Mouse (Mus musculus) cortical plate, adult 2 months (tissue): ENCODE results near the gene Dcn.

Experiments
- CTCF ChIP-seq: fragments of 200-500 bp; IDR thresholded peaks from 2 replicates; pipeline ENCODE4 v1.5.1; 2011; ENCODE audit warnings: mild to moderate bottlenecking, control low read depth, low read length; ENCODE audit not compliant: insufficient read depth; ENCODE audit errors: extremely low read depth
- POLR2A ChIP-seq: fragments of 200-500 bp; IDR thresholded peaks from 2 replicates; pipeline ENCODE4 v1.6.1; 2011; ENCODE audit warnings: mild to moderate bottlenecking, low read length, control low read depth; ENCODE audit not compliant: insufficient read depth; ENCODE audit errors: extremely low read depth

DNA sequence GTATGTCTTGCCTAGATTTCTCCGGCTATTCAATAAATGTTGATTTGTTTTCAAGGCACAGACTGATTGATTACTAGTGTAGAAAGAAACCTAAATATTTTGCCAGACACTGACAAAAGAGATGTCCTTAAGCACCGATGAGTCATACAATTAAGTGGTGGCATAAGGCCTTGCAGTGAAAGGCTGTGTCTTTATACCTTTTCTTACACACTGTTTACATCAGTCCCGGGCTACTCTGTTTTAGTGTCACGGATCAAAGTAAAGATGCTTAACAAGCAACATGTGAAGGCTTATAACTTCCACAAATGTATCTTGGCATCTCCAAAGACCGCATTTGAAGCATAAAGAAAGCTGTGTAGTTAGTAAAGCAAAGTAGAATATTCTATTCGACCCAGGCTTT is 3.9 kb upstream of the Dcn start:
- no peak for TF ChIP-seq CTCF
- TF ChIP-seq POLR2A = no peak
